Mouse (Mus musculus) hindbrain, embryonic 15.5 days (tissue): ENCODE data around the gene Tlk1. TPM values are rescaled to one million over a fixed set of nuclear protein-coding genes. Genes with fewer than 3 reads are reported as not detected.

Experiments used
- ATAC-seq: fragments of 200-750 bp; cut with Nextera tagmentation; 2 replicates; pipeline ENCODE4 v1.8.0; 2017; ENCODE audit warnings: low read depth, moderate number of reproducible peaks, moderate TSS enrichment; ENCODE audit not compliant: low FRiP score
- H3K27ac ChIP-seq: fragments of 300-500 bp; sonication (generic); replicated peaks from 2 replicates; pipeline ENCODE4 v1.5.1; 2015; ENCODE audit warnings: mild to moderate bottlenecking, inconsistent platforms
- H3K27me3 ChIP-seq: fragments of 300-500 bp; sonication (generic); 2 replicates; pipeline ENCODE4 v1.6.1; 2015; ENCODE audit warnings: control low read depth, inconsistent platforms
- H3K36me3 ChIP-seq: fragments of 300-500 bp; sonication (generic); 2 replicates; pipeline ENCODE4 v1.6.1; 2015; ENCODE audit warnings: control low read depth, inconsistent platforms
- H3K4me1 ChIP-seq: fragments of 300-500 bp; sonication (generic); replicated peaks from 2 replicates; pipeline ENCODE4 v1.6.1; 2015; ENCODE audit warnings: control low read depth, inconsistent platforms
- H3K4me2 ChIP-seq: fragments of 300-500 bp; sonication (generic); 2 replicates; pipeline ENCODE4 v1.6.1; 2015; ENCODE audit warnings: moderate library complexity, mild to moderate bottlenecking, inconsistent platforms
- H3K4me3 ChIP-seq: fragments of 300-500 bp; sonication (generic); 2 replicates; pipeline ENCODE4 v1.5.1; 2015; ENCODE audit warnings: mild to moderate bottlenecking, inconsistent platforms
- H3K9ac ChIP-seq: fragments of 300-500 bp; sonication (generic); 2 replicates; pipeline ENCODE4 v1.6.1; 2015; ENCODE audit warnings: inconsistent platforms
- H3K9me3 ChIP-seq: fragments of 300-500 bp; sonication (generic); 2 replicates; pipeline ENCODE4 v1.6.1; 2016; ENCODE audit warnings: control low read depth, inconsistent platforms
- whole genome bisulfite sequencing: fragments of 180-500 bp; shearing (Covaris S2); methylation state at CpG from one replicate; pipeline ENCODE4 v1.1.7; 2015; 5-methylcytosine and 5-hydroxymethylcytosine counted together
- polyA plus RNA-seq: library from polyadenylated mRNA; unstranded; fragments of >200 nt; fragmentation: Nextera tagmentation; extraction: Ambion mirVana; gene quantifications from 2 replicates; pipeline ENCODE4 v1.2.1, GENCODE M21; 2015

The Tlk1 gene
- polyA plus RNA-seq, 1 experiment from 2014 or later: 26.5 TPM

DNA sequence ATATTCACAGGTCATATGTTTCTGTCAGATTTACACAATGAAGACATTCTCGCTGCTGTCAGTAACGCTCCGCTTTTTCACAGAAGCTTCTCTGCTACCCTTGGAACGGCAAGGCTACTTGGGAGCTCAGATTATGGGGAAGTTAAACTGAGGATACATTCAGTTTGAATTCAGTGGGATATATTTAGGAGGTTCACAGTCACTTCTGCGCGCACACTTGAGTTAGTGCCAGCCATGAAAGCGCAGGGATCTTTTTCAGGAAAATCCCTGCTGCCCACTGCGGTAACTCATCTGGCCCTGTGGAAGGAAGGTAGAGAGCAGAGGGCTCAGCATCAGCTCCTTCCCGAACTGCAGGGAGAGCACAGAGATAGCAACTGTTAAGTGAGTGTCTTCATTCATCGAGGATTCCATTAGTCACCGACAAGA, 27.3 kb upstream of the Tlk1 start:
- H3K9me3 ChIP-seq: no peaks in the 10 kb centered on the region
- WGBS: 25% methylated on average over 11 of the region's 11 CpGs
- ATAC-seq: 0 out of 2 replicates have a peak, but pooled peaks have one; percentile 15
- no peaks in the 10 kb centered on the region for H3K27me3 ChIP-seq
- H3K36me3 ChIP-seq: no peaks in the 10 kb centered on the region
- H3K27ac ChIP-seq: peak overlapping the region; percentile 47
- peak overlapping the region; percentile 19 for H3K4me3 ChIP-seq
- H3K4me1 ChIP-seq: peaks cover 8% of the 10 kb centered on the region; the same call in 1 of the 2 replicates
- H3K9ac ChIP-seq: no peak overlapping the region
- H3K4me2 ChIP-seq: peak overlapping the region; percentile 46

DNA sequence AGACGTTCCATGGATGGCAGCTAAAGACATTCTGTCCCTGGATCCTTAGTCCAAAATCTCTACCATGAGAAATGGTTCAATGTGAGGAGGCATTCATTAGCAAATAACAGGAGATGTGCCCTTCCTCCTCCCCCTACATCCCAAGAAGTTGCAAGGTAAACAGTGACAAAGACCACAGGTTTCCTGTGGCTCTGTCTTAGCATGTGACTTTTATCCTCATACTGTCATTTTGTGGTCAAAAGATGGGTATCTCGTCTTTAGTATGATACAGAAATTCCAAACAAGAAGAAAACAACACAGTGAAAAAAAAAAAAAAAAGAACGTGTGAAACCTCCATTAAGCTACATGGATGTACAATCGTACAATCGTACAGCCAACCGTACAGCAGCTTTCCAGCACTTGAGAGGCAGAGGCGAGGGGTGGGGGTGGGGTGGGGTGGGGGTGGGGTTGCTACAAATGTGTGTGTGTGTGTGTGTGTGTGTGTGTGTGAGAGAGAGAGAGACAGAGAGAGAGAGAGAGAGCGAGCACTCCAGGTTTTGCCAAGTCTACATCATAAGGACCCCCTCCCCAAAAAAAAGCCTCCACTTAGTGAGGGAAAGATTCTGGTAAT, 26.8 kb upstream of the Tlk1 start:
- no peak overlapping the region for H3K9ac ChIP-seq
- no peaks in the 10 kb centered on the region for H3K9me3 ChIP-seq
- no peaks in the 10 kb centered on the region for H3K27me3 ChIP-seq
- peaks cover 8% of the 10 kb centered on the region; the same call in 1 of the 2 replicates for H3K4me1 ChIP-seq
- no peaks in the 10 kb centered on the region for H3K36me3 ChIP-seq
- 0 out of 2 replicates have a peak, but pooled peaks have one; percentile 38 for ATAC-seq
- H3K4me2 ChIP-seq: peak overlapping the region; percentile 46
- 0 out of 2 replicates have a peak overlapping the region, but pooled peaks have one; percentile 47 for H3K27ac ChIP-seq
- 30% methylated on average over 8 of the region's 8 CpGs for WGBS
- H3K4me3 ChIP-seq: peak overlapping the region; percentile 19

DNA sequence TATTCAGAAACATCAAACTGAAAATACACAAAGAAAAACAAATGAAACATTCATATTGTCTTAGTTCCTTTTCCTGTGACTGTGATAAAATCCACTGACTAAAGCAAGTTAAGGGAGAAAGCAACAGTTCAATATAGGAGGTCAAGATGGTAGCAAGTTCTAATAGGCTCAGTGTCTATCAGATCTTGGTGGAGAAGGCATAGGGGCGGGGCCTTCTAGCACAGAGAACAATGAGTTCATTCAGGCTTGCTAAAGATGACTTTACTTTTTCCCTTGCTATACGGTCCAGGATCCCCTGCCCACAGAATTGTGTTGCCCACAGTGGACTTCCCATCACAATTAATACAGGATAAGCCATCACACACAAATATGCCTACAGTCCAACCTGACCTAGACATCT, 20.3 kb upstream of the Tlk1 start:
- no peak overlapping the region for H3K27ac ChIP-seq
- WGBS: 44% methylated on average over 2 of the region's 2 CpGs
- ATAC-seq: no peak

DNA sequence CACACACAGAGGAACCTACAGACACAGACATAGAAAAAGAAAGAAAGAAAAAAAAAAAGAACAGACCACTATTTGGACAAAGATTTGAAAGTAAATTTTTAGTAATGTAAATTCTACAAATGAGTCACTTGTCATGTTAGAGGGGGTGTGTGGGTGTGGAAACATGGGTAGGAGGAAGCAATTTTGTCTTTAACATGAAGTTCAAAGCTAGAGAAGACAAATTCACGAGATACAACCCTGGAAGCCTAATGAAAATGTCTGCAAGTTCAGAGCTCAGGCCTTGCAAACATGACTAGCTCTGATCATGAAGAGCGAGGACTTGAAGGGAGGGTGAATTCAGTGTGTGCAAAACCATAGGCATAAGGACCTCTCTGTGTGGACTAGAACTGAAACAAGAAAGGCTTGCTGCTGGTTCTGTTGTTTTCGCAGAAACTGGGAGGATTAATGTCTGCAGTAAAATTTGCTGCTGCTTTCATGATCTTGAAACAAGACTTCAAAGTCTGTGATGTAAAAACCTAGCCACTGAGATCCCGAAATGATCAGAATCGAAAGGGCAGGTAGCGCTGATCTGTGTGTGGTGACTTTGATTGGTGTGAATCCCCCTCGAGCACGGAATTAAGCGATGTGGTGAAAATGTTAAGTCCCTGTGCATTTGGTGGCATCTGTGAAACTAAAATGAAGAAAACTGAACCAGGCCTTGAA, 19.3 kb upstream of the Tlk1 start:
- Histone ChIP-seq H3K9me3 (no peaks in the 10 kb centered on the region), H3K4me2 (no peak overlapping the region), H3K36me3 (no peaks in the 10 kb centered on the region), H3K27me3 (no peaks in the 10 kb centered on the region), H3K27ac (no peak overlapping the region), H3K4me1 (no peaks in the 10 kb centered on the region), H3K4me3 (no peak overlapping the region), H3K9ac (no peak overlapping the region)
- WGBS: 86% methylated on average over 9 of the region's 9 CpGs
- ATAC-seq: no peak

More for the DNA sequence above, 20.3 kb upstream of the Tlk1 start:
- no peaks in the 10 kb centered on the region for H3K36me3 ChIP-seq
- no peaks in the 10 kb centered on the region for H3K9me3 ChIP-seq
- no peak overlapping the region for H3K4me3 ChIP-seq
- no peaks in the 10 kb centered on the region for H3K4me1 ChIP-seq
- H3K27me3 ChIP-seq: no peaks in the 10 kb centered on the region
- H3K9ac ChIP-seq: no peak overlapping the region
- no peak overlapping the region for H3K4me2 ChIP-seq

DNA sequence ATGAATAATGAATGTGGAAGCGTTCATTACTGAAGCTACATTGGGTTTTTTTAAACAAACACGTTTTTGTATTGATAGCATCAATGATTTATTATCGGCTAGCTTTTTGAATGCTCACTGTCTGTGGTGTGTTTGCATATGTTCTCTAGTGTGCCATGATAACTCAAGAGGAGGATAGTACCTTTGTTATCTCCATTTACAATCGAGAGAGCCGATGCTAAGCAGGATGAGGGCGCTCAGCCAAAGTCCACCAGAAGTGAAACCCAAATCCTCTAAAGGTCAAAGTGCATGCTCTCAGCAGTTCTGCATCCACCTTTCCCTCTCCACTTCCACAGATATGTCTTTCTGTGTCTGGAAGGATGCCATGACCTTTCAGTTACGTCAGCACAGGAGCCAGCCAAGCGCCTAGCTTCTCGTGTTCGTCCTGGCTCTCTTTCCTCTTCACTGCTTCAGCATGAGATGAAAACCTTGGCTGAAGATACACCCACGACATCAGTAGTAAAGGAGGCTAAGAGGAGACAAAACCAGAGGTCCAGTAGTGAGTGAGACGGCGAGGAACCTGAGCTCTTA, 16.6 kb upstream of the Tlk1 start:
- ATAC-seq: no peak
- Histone ChIP-seq H3K9ac (no peak overlapping the region), H3K4me1 (no peaks in the 10 kb centered on the region), H3K36me3 (no peaks in the 10 kb centered on the region), H3K27me3 (no peaks in the 10 kb centered on the region), H3K27ac (no peak overlapping the region), H3K9me3 (no peaks in the 10 kb centered on the region), H3K4me2 (no peak overlapping the region), H3K4me3 (no peak overlapping the region)
- WGBS: 74% methylated on average over 13 of the region's 13 CpGs

DNA sequence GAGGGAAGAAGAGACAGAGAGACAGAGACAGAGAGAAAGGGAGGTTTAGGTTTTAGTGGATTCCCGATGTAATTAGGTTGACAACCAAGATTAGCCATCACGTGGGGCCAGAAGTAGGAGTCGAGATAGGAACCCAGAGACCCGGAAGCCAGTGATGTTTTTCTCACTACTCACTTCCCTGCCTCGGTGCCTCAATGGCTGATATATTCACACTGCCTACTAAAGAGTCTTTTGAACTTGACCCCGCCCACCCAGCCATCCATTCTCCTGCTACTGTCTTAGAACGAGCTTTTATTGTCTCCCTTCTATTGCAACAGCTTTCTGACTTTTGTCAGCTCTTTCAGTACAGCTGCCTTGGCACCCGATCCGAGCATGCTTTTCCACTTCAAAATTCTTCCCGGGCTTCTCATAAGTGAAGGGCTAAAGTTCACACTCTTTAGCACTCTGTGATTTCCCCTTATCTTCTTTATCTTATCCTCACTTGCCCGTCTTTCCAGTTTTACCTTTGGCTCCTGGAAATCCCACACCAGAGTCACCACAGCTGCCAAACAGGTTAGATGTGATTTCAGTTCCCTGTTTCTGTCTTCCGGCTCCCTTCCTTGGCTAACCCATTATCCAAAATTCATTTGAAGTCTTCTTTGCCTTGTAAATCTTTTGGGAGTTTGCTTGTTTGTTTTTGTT, 13.1 kb upstream of the Tlk1 start:
- Histone ChIP-seq H3K4me1 (no peaks in the 10 kb centered on the region), H3K4me2 (no peak overlapping the region), H3K4me3 (no peak overlapping the region), H3K9me3 (no peaks in the 10 kb centered on the region), H3K27ac (no peak overlapping the region), H3K36me3 (no peaks in the 10 kb centered on the region), H3K9ac (no peak overlapping the region), H3K27me3 (no peaks in the 10 kb centered on the region)
- WGBS: 30% methylated on average over 12 of the region's 12 CpGs
- ATAC-seq: no peak

DNA sequence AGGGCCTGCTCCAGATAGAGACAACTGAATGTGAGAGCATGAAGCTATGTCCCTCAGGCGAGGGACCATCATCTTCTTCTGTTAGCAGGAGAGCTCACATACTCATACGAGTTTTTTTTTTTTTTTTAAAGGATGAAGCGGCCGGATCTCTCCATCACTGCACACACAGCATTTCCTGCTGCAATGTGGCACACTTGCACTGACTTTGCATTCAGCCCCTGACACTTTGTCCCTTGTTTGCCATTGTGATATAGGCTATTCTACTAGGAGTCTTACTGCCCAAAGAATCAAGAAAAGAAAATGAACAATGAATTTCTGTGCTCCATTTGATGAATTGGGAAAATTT, 10.8 kb upstream of the Tlk1 start:
- H3K27me3 ChIP-seq: no peaks in the 10 kb centered on the region
- H3K9ac ChIP-seq: no peak overlapping the region
- H3K36me3 ChIP-seq: no peaks in the 10 kb centered on the region
- no peaks in the 10 kb centered on the region for H3K9me3 ChIP-seq
- ATAC-seq: no peak
- H3K27ac ChIP-seq: no peak overlapping the region
- H3K4me2 ChIP-seq: no peak overlapping the region
- no peaks in the 10 kb centered on the region for H3K4me1 ChIP-seq
- 75% methylated on average over 4 of the region's 4 CpGs for whole genome bisulfite sequencing
- no peak overlapping the region for H3K4me3 ChIP-seq

DNA sequence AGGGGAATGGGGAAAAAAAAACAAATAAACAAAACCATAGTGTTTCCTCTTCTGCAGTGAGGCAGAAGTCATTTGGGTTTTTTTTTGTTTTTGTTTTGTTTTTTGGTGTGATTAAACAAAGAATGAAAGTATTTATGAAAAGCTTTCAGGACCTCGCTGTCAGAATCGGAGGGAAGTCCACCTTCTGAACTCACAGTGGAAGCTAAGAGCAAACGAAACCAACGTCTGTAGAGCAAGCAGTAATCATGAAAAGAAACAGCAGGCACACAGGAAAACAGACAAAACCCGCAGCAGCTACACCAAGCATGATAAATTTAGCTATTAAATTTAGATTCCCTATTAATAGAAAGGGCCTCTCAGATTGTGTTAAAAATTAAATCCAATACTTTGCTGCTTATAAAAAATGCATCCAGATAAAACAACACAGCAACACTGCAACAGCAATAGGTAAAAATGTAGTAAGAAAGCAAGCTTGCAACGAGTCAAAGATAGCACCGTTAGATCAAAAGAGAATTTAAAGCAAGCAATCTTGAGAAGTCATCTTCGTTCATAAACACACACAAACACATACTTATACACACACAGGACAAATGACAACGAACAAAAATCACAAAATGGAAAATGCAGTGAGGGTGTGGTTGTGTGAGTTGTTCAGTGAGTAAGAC, 10.2 kb upstream of the Tlk1 start:
- H3K9me3 ChIP-seq: no peaks in the 10 kb centered on the region
- H3K4me3 ChIP-seq: no peak overlapping the region
- no peaks in the 10 kb centered on the region for H3K4me1 ChIP-seq
- H3K27me3 ChIP-seq: no peaks in the 10 kb centered on the region
- H3K9ac ChIP-seq: no peak overlapping the region
- no peak overlapping the region for H3K27ac ChIP-seq
- WGBS: 76% methylated on average over 9 of the region's 9 CpGs
- no peak overlapping the region for H3K4me2 ChIP-seq
- no peak for ATAC-seq
- H3K36me3 ChIP-seq: no peaks in the 10 kb centered on the region

DNA sequence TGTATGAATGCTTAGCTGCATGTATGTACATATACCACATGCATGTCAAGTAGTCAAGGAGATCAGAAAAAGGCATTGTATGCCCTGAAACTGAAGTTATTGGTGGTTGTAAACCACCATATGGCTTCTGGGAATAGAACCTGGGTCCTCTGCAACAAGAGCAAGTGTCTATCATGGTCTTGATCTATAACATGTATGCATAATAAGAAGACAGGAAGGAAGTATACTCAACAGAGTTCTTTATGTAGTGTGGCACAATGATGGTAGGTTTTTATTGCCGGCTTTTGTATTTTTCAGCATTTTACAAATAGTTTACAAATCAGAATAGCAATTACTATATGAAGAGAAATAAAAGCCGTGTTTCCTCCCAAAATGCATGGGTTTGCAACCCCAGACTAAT, 9.7 kb upstream of the Tlk1 start:
- no peak overlapping the region for H3K4me3 ChIP-seq
- H3K4me1 ChIP-seq: no peaks in the 10 kb centered on the region
- H3K27ac ChIP-seq: no peak overlapping the region
- no peaks in the 10 kb centered on the region for H3K36me3 ChIP-seq
- no peak overlapping the region for H3K4me2 ChIP-seq
- ATAC-seq: no peak
- 82% methylated on average over 2 of the region's 2 CpGs for WGBS
- H3K27me3 ChIP-seq: no peaks in the 10 kb centered on the region
- H3K9me3 ChIP-seq: no peaks in the 10 kb centered on the region
- no peak overlapping the region for H3K9ac ChIP-seq

DNA sequence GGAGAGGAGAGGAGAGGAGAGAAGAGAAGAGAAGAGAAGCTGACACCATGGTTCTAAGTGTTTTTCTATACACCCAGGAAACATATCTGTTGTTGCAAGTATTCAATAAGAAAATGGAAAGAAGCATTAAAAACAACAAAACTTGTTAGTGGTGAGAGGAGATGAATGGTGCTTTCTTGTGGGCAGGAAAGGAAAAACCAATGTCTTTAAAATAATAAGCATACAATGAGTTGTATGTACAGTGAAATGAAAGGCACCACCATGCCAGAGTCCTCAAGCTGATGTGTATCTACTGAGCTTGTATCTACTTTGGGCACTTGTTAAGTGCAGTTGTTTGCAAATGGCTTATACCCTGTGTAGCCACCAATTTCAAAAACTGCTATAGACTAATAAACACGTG, 7.7 kb upstream of the Tlk1 start:
- no peak for ATAC-seq
- no peak overlapping the region for H3K4me2 ChIP-seq
- H3K9me3 ChIP-seq: no peaks in the 10 kb centered on the region
- H3K4me1 ChIP-seq: no peaks in the 10 kb centered on the region
- H3K36me3 ChIP-seq: no peaks in the 10 kb centered on the region
- no peak overlapping the region for H3K27ac ChIP-seq
- H3K27me3 ChIP-seq: no peaks in the 10 kb centered on the region
- no peak overlapping the region for H3K9ac ChIP-seq
- WGBS: 62% methylated on average over 1 of the region's 1 CpGs
- no peak overlapping the region for H3K4me3 ChIP-seq

DNA sequence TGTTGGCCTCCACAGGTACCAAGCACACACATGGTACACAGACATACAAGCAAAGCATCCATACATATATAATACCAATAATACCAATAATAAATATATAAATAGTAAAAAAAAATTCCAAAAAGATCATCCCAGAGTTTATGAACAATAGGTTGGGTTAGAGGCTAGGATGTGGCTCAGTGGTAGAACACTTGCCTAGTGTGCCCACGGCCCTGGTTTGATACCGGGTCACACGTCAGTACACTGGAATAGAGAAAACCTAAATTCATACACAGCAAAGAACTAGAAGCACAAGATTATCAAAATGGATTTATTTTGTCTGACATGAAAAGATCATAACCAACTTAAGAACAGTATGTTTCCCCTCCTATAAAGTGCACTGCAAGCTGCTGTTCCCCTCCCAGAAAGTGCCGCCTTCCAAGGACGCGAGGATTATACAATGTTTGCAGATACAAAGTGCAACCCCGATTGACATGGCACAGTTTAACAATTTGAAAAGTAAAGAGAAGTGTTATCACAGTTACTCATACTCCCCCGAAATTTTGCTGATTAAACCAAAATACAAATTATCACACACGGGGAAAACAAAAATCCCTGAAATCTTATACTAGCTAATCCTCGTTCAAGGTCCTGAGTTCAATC, 6.3 kb upstream of the Tlk1 start:
- no peak for ATAC-seq
- H3K36me3 ChIP-seq: no peaks in the 10 kb centered on the region
- no peaks in the 10 kb centered on the region for H3K27me3 ChIP-seq
- no peaks in the 10 kb centered on the region for H3K9me3 ChIP-seq
- H3K9ac ChIP-seq: no peak overlapping the region
- H3K4me1 ChIP-seq: no peaks in the 10 kb centered on the region
- no peak overlapping the region for H3K4me3 ChIP-seq
- 93% methylated on average over 10 of the region's 10 CpGs for WGBS
- no peak overlapping the region for H3K4me2 ChIP-seq
- no peak overlapping the region for H3K27ac ChIP-seq
